Mouse (Mus musculus) forebrain, postnatal 0 days (tissue): ENCODE measurements around the gene Asmt. TPM values are rescaled to one million over a fixed set of nuclear protein-coding genes. Genes with fewer than 3 reads are reported as not detected.

Experiments used
- ATAC-seq: fragments of 200-750 bp; cut with Nextera tagmentation; 2 replicates; pipeline ENCODE4 v1.8.0; 2017; ENCODE audit warnings: mild to moderate bottlenecking, moderate library complexity
- DNase-seq: peaks from one replicate; pipeline ENCODE4 v3.0.0-alpha.2; 2015
- H3K27ac ChIP-seq: fragments of 300-500 bp; sonication (generic); 2 replicates; pipeline ENCODE4 v1.5.1; 2014; ENCODE audit warnings: low read depth, mild to moderate bottlenecking, antibody characterized with exemption, low read length, moderate library complexity, mixed read lengths
- H3K27me3 ChIP-seq: fragments of 300-500 bp; sonication (generic); 2 replicates; pipeline ENCODE4 v1.6.1; 2014; ENCODE audit warnings: mild to moderate bottlenecking, low read length, mixed read lengths; ENCODE audit not compliant: insufficient read depth
- H3K36me3 ChIP-seq: fragments of 300-500 bp; sonication (generic); 2 replicates; pipeline ENCODE4 v1.6.1; 2014; ENCODE audit warnings: mild to moderate bottlenecking, moderate library complexity; ENCODE audit not compliant: insufficient read depth
- H3K4me1 ChIP-seq: fragments of 300-500 bp; sonication (generic); 2 replicates; pipeline ENCODE4 v1.6.1; 2014; ENCODE audit warnings: antibody characterized with exemption; ENCODE audit not compliant: insufficient read depth
- H3K4me2 ChIP-seq: fragments of 300-500 bp; sonication (generic); 2 replicates; pipeline ENCODE4 v1.6.1; 2014; ENCODE audit warnings: low read depth, mild to moderate bottlenecking, moderate library complexity
- H3K4me3 ChIP-seq: fragments of 300-500 bp; sonication (generic); 2 replicates; pipeline ENCODE4 v1.5.1; 2014; ENCODE audit warnings: low read depth, low read length, mixed read lengths
- H3K9ac ChIP-seq: fragments of 300-500 bp; sonication (generic); 2 replicates; pipeline ENCODE4 v1.6.1; 2014; ENCODE audit warnings: mild to moderate bottlenecking
- H3K9me3 ChIP-seq: fragments of 300-500 bp; sonication (generic); 2 replicates; pipeline ENCODE4 v1.6.1; 2016; ENCODE audit warnings: low read length
- CTCF ChIP-seq: sonication (generic); IDR thresholded peaks from 2 replicates; pipeline ENCODE4 v1.5.1; 2016; ENCODE audit warnings: antibody characterized with exemption, control low read depth, low read depth
- WGBS: fragments of 180-500 bp; shearing (Covaris S2); extraction: QIAGEN DNeasy Blood & Tissue Kit; methylation state at CpG from one replicate; pipeline ENCODE4 v1.1.7; 2014; 5-methylcytosine and 5-hydroxymethylcytosine counted together
- polyA plus RNA-seq: library from polyadenylated mRNA; unstranded; fragments of >200 nt; fragmentation: Nextera tagmentation; extraction: Ambion mirVana; gene quantifications from 2 replicates; pipeline ENCODE4 v1.2.1, GENCODE M21; 2015
- total RNA-seq: library from RNA; depleted of rRNA; stranded (reverse); fragments of >200 nt; gene quantifications from 2 replicates; pipeline ENCODE4 v1.2.3, GENCODE M21; 2014

The Asmt gene
- total and polyA plus RNA-seq, 2 experiments from 2014 or later = not detected

DNA sequence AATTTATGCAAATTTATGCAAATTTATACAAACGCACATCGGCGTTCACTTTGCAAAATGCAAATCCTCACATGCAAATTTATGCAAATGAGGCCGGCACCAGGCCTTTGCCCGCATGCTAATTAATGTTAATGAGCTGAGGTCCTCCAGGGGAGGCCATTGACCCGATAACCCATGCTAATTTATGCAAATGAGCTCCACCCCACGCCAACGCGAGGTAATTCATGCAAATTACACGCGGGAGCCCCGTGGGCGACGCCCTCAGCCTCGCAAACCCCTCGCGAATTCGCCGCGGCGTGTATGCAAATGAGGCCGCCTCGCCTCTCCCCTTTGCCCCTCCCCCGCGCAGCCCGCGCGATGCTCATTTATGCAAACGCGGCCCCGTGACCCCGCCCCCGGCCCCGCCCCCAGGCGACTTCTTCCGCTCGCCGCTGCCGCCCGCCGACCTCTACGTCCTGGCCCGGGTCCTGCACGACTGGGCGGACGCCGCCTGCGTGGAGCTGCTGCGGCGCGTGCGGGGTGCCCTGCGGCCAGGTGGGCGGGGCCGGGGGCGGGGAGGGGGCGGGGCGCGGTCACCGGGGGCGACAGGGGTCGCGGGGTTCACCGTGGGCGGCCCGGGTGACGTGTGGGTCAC, 4.3 kb downstream of the Asmt start:
- no peak overlapping the region for H3K4me2 ChIP-seq
- H3K27me3 ChIP-seq = no peaks in the 10 kb centered on the region
- H3K9ac ChIP-seq = no peak overlapping the region
- H3K36me3 ChIP-seq = peaks cover 3% of the 10 kb centered on the region; the same call in 1 of the 2 replicates
- 89% methylated on average over 61 of the region's 67 CpGs for WGBS
- no peak for TF ChIP-seq CTCF
- no peak overlapping the region for H3K4me3 ChIP-seq
- no peak overlapping the region for H3K27ac ChIP-seq
- no peaks in the 10 kb centered on the region for H3K4me1 ChIP-seq
- ATAC-seq (no peak), DNase-seq (no peak)
- peaks cover 27% of the 10 kb centered on the region for H3K9me3 ChIP-seq

GRCm38 (mm10) chrX:170677266-170677665, 4.8 kb downstream of the Asmt start:
- Histone ChIP-seq H3K27ac (no peak overlapping the region), H3K4me3 (no peak overlapping the region), H3K9me3 (peaks cover 27% of the 10 kb centered on the region), H3K36me3 (peaks cover 3% of the 10 kb centered on the region; the same call in 1 of the 2 replicates), H3K27me3 (no peaks in the 10 kb centered on the region), H3K4me2 (no peak overlapping the region), H3K9ac (no peak overlapping the region), H3K4me1 (no peaks in the 10 kb centered on the region)
- TF ChIP-seq CTCF = no peak
- WGBS = 98% methylated on average over 16 of the region's 17 CpGs
- ATAC-seq (no peak), DNase-seq (no peak)

DNA sequence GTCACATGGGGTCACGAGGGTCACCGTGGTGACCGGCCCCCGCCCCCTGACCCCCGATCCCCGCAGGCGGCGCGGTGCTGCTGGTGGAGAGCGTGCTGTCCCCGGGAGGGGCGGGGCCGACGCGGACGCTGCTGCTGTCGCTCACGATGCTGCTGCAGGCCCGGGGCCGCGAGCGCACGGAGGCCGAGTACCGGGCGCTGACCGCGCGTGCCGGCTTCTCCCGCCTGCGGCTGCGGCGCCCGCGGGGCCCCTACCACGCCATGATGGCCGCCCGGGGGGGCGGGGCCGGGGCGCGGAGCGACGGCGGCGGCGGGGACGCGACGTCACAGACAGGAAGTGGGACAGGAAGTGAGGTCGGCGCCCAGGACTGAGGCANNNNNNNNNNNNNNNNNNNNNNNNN, 5.2 kb downstream of the Asmt start:
- ATAC-seq = no peak
- no peak for TF ChIP-seq CTCF
- Histone ChIP-seq H3K4me2 (no peak overlapping the region), H3K36me3 (peaks cover under 1% of the 10 kb centered on the region; the same call in 1 of the 2 replicates), H3K9me3 (peaks cover 27% of the 10 kb centered on the region), H3K27ac (no peak overlapping the region), H3K27me3 (no peaks in the 10 kb centered on the region), H3K4me1 (no peaks in the 10 kb centered on the region), H3K4me3 (no peak overlapping the region), H3K9ac (no peak overlapping the region)
- WGBS = 99% methylated on average over 51 of the region's 53 CpGs
- no peak for DNase-seq
